ENCODE assay signal across 10 mouse cellular contexts in genomic region chr6:145850789-145851188, GRCm38 (mm10). TPM values are rescaled to one million over a fixed set of nuclear protein-coding genes. Genes with fewer than 3 reads are reported as not detected.
DNase-seq lines count a peak whose midpoint lies in the region; ATAC-seq lines count a peak whose summit lies in the region.
"Had no signal": no experiment of that assay in that cellular context is flagged by ENCODE, and none has a peak within 500 bp of the region (broad histone marks: within the 10 kb centered on the region; RNA-seq: fewer than 3 reads in every experiment).

No protein-coding gene starts in this region.

- H3K27ac ChIP-seq in stomach, embryonic 15.5 days, result no peak overlapping the region
- H3K27ac ChIP-seq in hindbrain, embryonic 11.5 days (ENCODE audit: low read depth, low read length), result no peak overlapping the region
- H3K27ac ChIP-seq: hindbrain, postnatal 0 days; neural tube, embryonic 13.5 days had no signal

- WGBS in stomach, embryonic 15.5 days, result 49% methylated on average over 2 of the region's 2 CpGs
- WGBS in hindbrain, embryonic 11.5 days, result 52% methylated on average over 2 of the region's 2 CpGs

- H3K4me2 ChIP-seq in stomach, embryonic 15.5 days, result no peak overlapping the region
- no peak overlapping the region for H3K4me2 ChIP-seq in hindbrain, embryonic 11.5 days (replicated peaks; ENCODE audit: low read depth, low read length)
- H3K4me2 ChIP-seq: neural tube, embryonic 13.5 days had no signal

- H3K9ac ChIP-seq in stomach, embryonic 15.5 days, result no peak overlapping the region
- H3K9ac ChIP-seq in hindbrain, embryonic 11.5 days (ENCODE audit: low read depth, low read length), result no peak overlapping the region
- H3K9ac ChIP-seq: neural tube, embryonic 13.5 days had no signal

- no peak overlapping the region for H3K4me3 ChIP-seq in stomach, embryonic 15.5 days (replicated peaks)
- H3K4me3 ChIP-seq in hindbrain, embryonic 11.5 days (ENCODE audit: low read depth, low read length), result no peak overlapping the region
- H3K4me3 ChIP-seq: neural tube, embryonic 13.5 days had no signal

- peaks cover 4% of the 10 kb centered on the region; the same call in 1 of the 2 replicates for H3K4me1 ChIP-seq in stomach, embryonic 15.5 days
- H3K4me1 ChIP-seq in hindbrain, embryonic 11.5 days (replicated peaks; ENCODE audit: control insufficient read depth, insufficient read depth, low read length), result peaks cover 3% of the 10 kb centered on the region

- peak; percentile 54; the same call in 1 of the 2 replicates for ATAC-seq in stomach, embryonic 15.5 days (ENCODE audit: insufficient read depth, low FRiP score, low read depth)
- no peak for ATAC-seq in hindbrain, embryonic 11.5 days (ENCODE audit: low FRiP score)
- ATAC-seq: hindbrain, postnatal 0 days had no signal

- no peaks in the 10 kb centered on the region for H3K9me3 ChIP-seq in stomach, embryonic 15.5 days
- no peaks in the 10 kb centered on the region for H3K9me3 ChIP-seq in hindbrain, embryonic 11.5 days (ENCODE audit: control insufficient read depth, low read length)
- H3K9me3 ChIP-seq: neural tube, embryonic 13.5 days had no signal

- intact Hi-C loops in heart, postnatal 14 days (cut with DNase I), result loop anchor here (5.0 kb wide), 1 partner anchor 422 kb away; no protein-coding TSS in a partner anchor

- H3K27me3 ChIP-seq in stomach, embryonic 15.5 days (replicated peaks), result no peaks in the 10 kb centered on the region
- H3K27me3 ChIP-seq in hindbrain, embryonic 11.5 days (ENCODE audit: control insufficient read depth, insufficient read depth, low read length), result no peaks in the 10 kb centered on the region
- H3K27me3 ChIP-seq: neural tube, embryonic 13.5 days had no signal

- DNase-seq in kidney, postnatal 14 days, result peak; percentile 13
- no peak for DNase-seq in kidney, adult 18-20 months
- peak; percentile 62 to 73 for DNase-seq in cerebellum, postnatal 36 days
- DNase-seq in heart, postnatal 14 days, result peak; percentile 72 to 80
- no peak for DNase-seq in hindbrain, embryonic 11.5 days (ENCODE audit: low spot score)
- DNase-seq in thymus, adult 18-20 months, result no peak
- DNase-seq in adrenal gland, adult 18-20 months (ENCODE audit: low spot score in 2 of 2), result no peak

- no peaks in the 10 kb centered on the region for H3K36me3 ChIP-seq in stomach, embryonic 15.5 days
- H3K36me3 ChIP-seq in hindbrain, embryonic 11.5 days (ENCODE audit: control insufficient read depth, insufficient read depth, low read length), result no peaks in the 10 kb centered on the region
- H3K36me3 ChIP-seq: neural tube, embryonic 13.5 days had no signal

RNA-seq across cellular contexts. Expression of gene Bhlhe41, which starts 14.6 kb away (rescaled TPM):
- 10 to 100 TPM; 12.1 to 15.9 TPM for total RNA-seq in heart, postnatal 14 days (2021)
- 0.89 and 1.3 TPM in 2 replicates for polyA plus RNA-seq in stomach, embryonic 15.5 days (2015; fragmentation: Nextera tagmentation; extraction: Ambion mirVana)
- 1.5 and 1.8 TPM in 2 replicates for polyA plus RNA-seq in hindbrain, embryonic 11.5 days (2014; fragmentation: Nextera tagmentation; extraction: Ambion mirVana)
- 10 to 100 TPM; 14.9 to 19.6 TPM for total RNA-seq in adrenal gland, adult 18-20 months (2021)

Comparison
In these comparisons a context has a peak if more than half of its experiments do, and no peak if none do; other contexts are left out.
1. DNase-seq: peak in kidney, postnatal 14 days (single experiment), cerebellum, postnatal 36 days (2 of 2) and heart, postnatal 14 days (2 of 2); none in kidney, adult 18-20 months (single experiment), hindbrain, embryonic 11.5 days (single experiment), thymus, adult 18-20 months (0 of 2) and adrenal gland, adult 18-20 months (0 of 2).